Mouse (Mus musculus): ENCODE measurements at regions not wholly inside any gene's neighbourhood (a gene's known extent, or its start where the extent isn't known, plus 50 kb on each side); places are given as distances from the start of the nearest gene placed in this dataset.

- TF ChIP-seq POLR2A (IDR thresholded peaks at IDR 0.05; ENCODE audit: insufficient read depth, low read depth, low read length): no peak
- TF ChIP-seq CTCF (IDR thresholded peaks at IDR 0.05): no peak
- no peak for TF ChIP-seq EP300 (IDR thresholded peaks at IDR 0.05; ENCODE audit: insufficient read depth, low read depth, low read length)
Measured at GRCm38 (mm10) chr13:71231182-71231581, 389.6 kb upstream of the Adamts16 start.

Data from heart, adult 2 months (tissue).